Mouse (Mus musculus): ENCODE results near the gene Ush1g. TPM values are rescaled to one million over a fixed set of nuclear protein-coding genes. Genes with fewer than 3 reads are reported as not detected.

Ush1g gene
- polyA plus RNA-seq, 1 experiment from 2014 or later: 0.16 TPM

Other genes with a start within 250 kb of the Ush1g start
- 0.25 and 0.94 TPM in 2 replicates for gene Rab37, start 230.6 kb downstream of the Ush1g start, polyA plus RNA-seq (2014; fragmentation: Nextera tagmentation; extraction: Ambion mirVana)
- 0.11 TPM in 1 of 2 replicates, not detected in the other for gene Cd300lf, start 188.0 kb downstream of the Ush1g start, polyA plus RNA-seq (2014; fragmentation: Nextera tagmentation; extraction: Ambion mirVana)
- gene Slc9a3r1, start 158.7 kb downstream of the Ush1g start, polyA plus RNA-seq (2014; fragmentation: Nextera tagmentation; extraction: Ambion mirVana): 42.3 and 59.1 TPM in 2 replicates
- gene Tmem104, start 134.6 kb downstream of the Ush1g start, polyA plus RNA-seq (2014; fragmentation: Nextera tagmentation; extraction: Ambion mirVana): 8.9 and 10.8 TPM in 2 replicates
- 19.1 and 19.9 TPM in 2 replicates for gene Nat9, start 134.2 kb downstream of the Ush1g start, polyA plus RNA-seq (2014; fragmentation: Nextera tagmentation; extraction: Ambion mirVana)
- gene Grin2c, start 54.8 kb downstream of the Ush1g start, polyA plus RNA-seq (2014; fragmentation: Nextera tagmentation; extraction: Ambion mirVana): 0.24 and 0.45 TPM in 2 replicates
- gene Fdxr, start 45.0 kb downstream of the Ush1g start, polyA plus RNA-seq (2014; fragmentation: Nextera tagmentation; extraction: Ambion mirVana): 12.5 and 14.6 TPM in 2 replicates
- gene Fads6, start 24.4 kb downstream of the Ush1g start, polyA plus RNA-seq (2014; fragmentation: Nextera tagmentation; extraction: Ambion mirVana): 1.4 and 1.9 TPM in 2 replicates
- gene Otop2, start 14.9 kb downstream of the Ush1g start, polyA plus RNA-seq (2014; fragmentation: Nextera tagmentation; extraction: Ambion mirVana): 0.12 TPM in 1 of 2 replicates, not detected in the other
- gene Otop3, start 12.7 kb upstream of the Ush1g start, polyA plus RNA-seq (2014; fragmentation: Nextera tagmentation; extraction: Ambion mirVana): 1.8 and 2.6 TPM in 2 replicates
- gene Hid1, start 45.7 kb upstream of the Ush1g start, polyA plus RNA-seq (2014; fragmentation: Nextera tagmentation; extraction: Ambion mirVana): 41.7 and 45.7 TPM in 2 replicates
- gene Cdr2l, start 59.9 kb upstream of the Ush1g start, polyA plus RNA-seq (2014; fragmentation: Nextera tagmentation; extraction: Ambion mirVana): 27.3 and 28.6 TPM in 2 replicates
- gene Mrpl58, start 81.7 kb upstream of the Ush1g start, polyA plus RNA-seq (2014; fragmentation: Nextera tagmentation; extraction: Ambion mirVana): 207 and 211 TPM in 2 replicates
- gene Atp5h, start 97.9 kb upstream of the Ush1g start, polyA plus RNA-seq (2014; fragmentation: Nextera tagmentation; extraction: Ambion mirVana): 928 and 1,005 TPM in 2 replicates
- gene Kctd2, start 98.1 kb upstream of the Ush1g start, polyA plus RNA-seq (2014; fragmentation: Nextera tagmentation; extraction: Ambion mirVana): 28.8 and 33.7 TPM in 2 replicates
- gene Trim80, start 118.5 kb upstream of the Ush1g start, polyA plus RNA-seq (2014; fragmentation: Nextera tagmentation; extraction: Ambion mirVana): not detected in 2 replicates
- gene Slc16a5, start 140.4 kb upstream of the Ush1g start, polyA plus RNA-seq (2014; fragmentation: Nextera tagmentation; extraction: Ambion mirVana): 0.15 TPM in 2 replicates
- 15.5 and 19.4 TPM in 2 replicates for gene Armc7, start 153.6 kb upstream of the Ush1g start, polyA plus RNA-seq (2014; fragmentation: Nextera tagmentation; extraction: Ambion mirVana)
- gene Nt5c, start 169.8 kb upstream of the Ush1g start, polyA plus RNA-seq (2014; fragmentation: Nextera tagmentation; extraction: Ambion mirVana): 84.4 and 95.8 TPM in 2 replicates
- 1,282 and 1,347 TPM in 2 replicates for gene Jpt1, start 192.3 kb upstream of the Ush1g start, polyA plus RNA-seq (2014; fragmentation: Nextera tagmentation; extraction: Ambion mirVana)
- 994 and 1,036 TPM in 2 replicates for gene Sumo2, start 214.2 kb upstream of the Ush1g start, polyA plus RNA-seq (2014; fragmentation: Nextera tagmentation; extraction: Ambion mirVana)
- 98.2 and 98.9 TPM in 2 replicates for gene Nup85, start 242.4 kb upstream of the Ush1g start, polyA plus RNA-seq (2014; fragmentation: Nextera tagmentation; extraction: Ambion mirVana)

Measured in neural tube, embryonic 14.5 days (tissue).